Mouse (Mus musculus) hindbrain, embryonic 14.5 days (tissue): ENCODE results near the gene Nop16. TPM values are rescaled to one million over a fixed set of nuclear protein-coding genes. Genes with fewer than 3 reads are reported as not detected.
A peak's percentile ranks its signal among the peaks of the same experiment; 100 is the strongest.

Experiments
- ATAC-seq: fragments of 200-750 bp; cut with Nextera tagmentation; 2 replicates; pipeline ENCODE4 v1.8.0; 2017; ENCODE audit warnings: moderate number of reproducible peaks, mild to moderate bottlenecking, moderate TSS enrichment, moderate library complexity; ENCODE audit not compliant: low FRiP score
- DNase-seq: peaks from one replicate; pipeline ENCODE4 v3.0.0-alpha.2; 2015; ENCODE audit warnings: low spot score
- H3K27ac ChIP-seq: fragments of 300-500 bp; sonication (generic); 2 replicates; pipeline ENCODE4 v1.5.1; 2014; ENCODE audit warnings: mild to moderate bottlenecking, moderate library complexity
- H3K27me3 ChIP-seq: fragments of 300-500 bp; sonication (generic); 2 replicates; pipeline ENCODE4 v1.6.1; 2014; ENCODE audit warnings: mild to moderate bottlenecking, low read length, mixed read lengths; ENCODE audit not compliant: control insufficient read depth, insufficient read depth
- H3K36me3 ChIP-seq: fragments of 300-500 bp; sonication (generic); replicated peaks from 2 replicates; pipeline ENCODE4 v1.6.1; 2014; ENCODE audit not compliant: control insufficient read depth, insufficient read depth
- H3K4me1 ChIP-seq: fragments of 300-500 bp; sonication (generic); replicated peaks from 2 replicates; pipeline ENCODE4 v1.6.1; 2014; ENCODE audit warnings: antibody characterized with exemption, low read length, mixed read lengths; ENCODE audit not compliant: control insufficient read depth, insufficient read depth
- H3K4me2 ChIP-seq: fragments of 300-500 bp; sonication (generic); replicated peaks from 2 replicates; pipeline ENCODE4 v1.6.1; 2014; ENCODE audit warnings: mild to moderate bottlenecking, moderate library complexity
- H3K4me3 ChIP-seq: fragments of 300-500 bp; sonication (generic); replicated peaks from 2 replicates; pipeline ENCODE4 v1.5.1; 2014; ENCODE audit warnings: mild to moderate bottlenecking, low read length
- H3K9ac ChIP-seq: fragments of 300-500 bp; sonication (generic); 2 replicates; pipeline ENCODE4 v1.6.1; 2014
- H3K9me3 ChIP-seq: fragments of 300-500 bp; sonication (generic); 2 replicates; pipeline ENCODE4 v1.6.1; 2016; ENCODE audit warnings: low read length; ENCODE audit not compliant: control insufficient read depth
- WGBS: fragments of 180-500 bp; shearing (Covaris S2); extraction: QIAGEN DNeasy Blood & Tissue Kit; methylation state at CpG from one replicate; pipeline ENCODE4 v1.1.7; 2014; 5-methylcytosine and 5-hydroxymethylcytosine counted together
- polyA plus RNA-seq: library from polyadenylated mRNA; unstranded; fragments of >200 nt; fragmentation: Nextera tagmentation; extraction: Ambion mirVana; gene quantifications from 2 replicates; pipeline ENCODE4 v1.2.1, GENCODE M21; 2014

The Nop16 gene
- polyA plus RNA-seq, 1 experiment from 2014 or later = 46.7 TPM

- peaks cover 3% of the 10 kb centered on the region for H3K4me1 ChIP-seq
- DNase-seq = no peak
- no peaks in the 10 kb centered on the region for H3K9me3 ChIP-seq
- no peak overlapping the region for H3K4me3 ChIP-seq
- H3K27ac ChIP-seq = no peak overlapping the region
- no peak overlapping the region for H3K4me2 ChIP-seq
- H3K36me3 ChIP-seq = no peaks in the 10 kb centered on the region
- no peak for ATAC-seq
- no peak overlapping the region for H3K9ac ChIP-seq
- no peaks in the 10 kb centered on the region for H3K27me3 ChIP-seq
- WGBS = 43% methylated on average over 1 of the region's 1 CpGs
Observed at GRCm38 (mm10) chr13:54569282-54569681, 20.6 kb downstream of the Nop16 start.

DNA sequence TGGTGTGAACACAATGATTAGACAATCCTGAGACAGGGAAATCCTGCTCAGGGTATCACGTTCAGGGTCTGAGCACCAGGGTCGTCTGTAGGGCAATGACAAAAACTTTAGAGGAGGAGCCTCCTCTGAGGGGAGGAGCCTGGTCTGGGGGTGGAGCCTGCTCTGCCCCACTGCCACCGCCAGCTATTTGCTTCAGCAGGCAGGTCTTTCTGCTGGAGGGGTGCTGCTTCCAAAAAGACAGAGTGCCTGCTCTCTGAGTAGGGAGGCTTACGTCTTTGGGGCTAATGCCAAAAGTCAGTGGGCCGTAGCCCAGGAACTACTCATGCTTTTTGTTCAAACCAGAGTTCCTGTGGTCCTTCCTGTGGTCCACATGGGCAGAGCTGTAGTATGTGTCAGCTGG, 21.5 kb downstream of the Nop16 start:
- Histone ChIP-seq H3K9ac (no peak overlapping the region), H3K4me1 (peaks cover 8% of the 10 kb centered on the region), H3K4me3 (no peak overlapping the region), H3K27ac (no peak overlapping the region), H3K27me3 (no peaks in the 10 kb centered on the region), H3K36me3 (no peaks in the 10 kb centered on the region), H3K9me3 (no peaks in the 10 kb centered on the region), H3K4me2 (no peak overlapping the region)
- DNase-seq = no peak
- 45% methylated on average over 5 of the region's 5 CpGs for WGBS
- ATAC-seq = no peak

GRCm38 (mm10) chr13:54565594-54566345, 24.1 kb downstream of the Nop16 start:
- H3K36me3 ChIP-seq = peaks cover 26% of the 10 kb centered on the region
- H3K9me3 ChIP-seq = no peaks in the 10 kb centered on the region
- WGBS = 47% methylated on average over 8 of the region's 8 CpGs
- peak overlapping the region; percentile 97 for H3K9ac ChIP-seq
- H3K27ac ChIP-seq = peak overlapping the region; percentile 89
- ATAC-seq (peak; percentile 59), DNase-seq (peak; percentile 44)
- H3K27me3 ChIP-seq = no peaks in the 10 kb centered on the region
- H3K4me3 ChIP-seq = peak overlapping the region; percentile 73
- H3K4me2 ChIP-seq = peak overlapping the region; percentile 84
- H3K4me1 ChIP-seq = peaks cover 8% of the 10 kb centered on the region

GRCm38 (mm10) chr13:54565201-54565581, 24.7 kb downstream of the Nop16 start, which contains the start of gene 4833439L19Rik:
Gene 4833439L19Rik (minus strand): TSS chr13:54565435.
- peak; percentile 96 for ATAC-seq
- WGBS = 0% methylated on average over 27 of the region's 27 CpGs
- H3K4me1 ChIP-seq = peaks cover 8% of the 10 kb centered on the region
- peak within 1 kb of the TSS; percentile 89 for H3K27ac ChIP-seq
- peak; percentile 97 for DNase-seq
- peak within 1 kb of the TSS; percentile 84 for H3K4me2 ChIP-seq
- peak within 1 kb of the TSS; percentile 73 for H3K4me3 ChIP-seq
- H3K36me3 ChIP-seq = peaks cover 31% of the 10 kb centered on the region
- H3K27me3 ChIP-seq = no peaks in the 10 kb centered on the region
- peak within 1 kb of the TSS; percentile 97 for H3K9ac ChIP-seq
- no peaks in the 10 kb centered on the region for H3K9me3 ChIP-seq

DNA sequence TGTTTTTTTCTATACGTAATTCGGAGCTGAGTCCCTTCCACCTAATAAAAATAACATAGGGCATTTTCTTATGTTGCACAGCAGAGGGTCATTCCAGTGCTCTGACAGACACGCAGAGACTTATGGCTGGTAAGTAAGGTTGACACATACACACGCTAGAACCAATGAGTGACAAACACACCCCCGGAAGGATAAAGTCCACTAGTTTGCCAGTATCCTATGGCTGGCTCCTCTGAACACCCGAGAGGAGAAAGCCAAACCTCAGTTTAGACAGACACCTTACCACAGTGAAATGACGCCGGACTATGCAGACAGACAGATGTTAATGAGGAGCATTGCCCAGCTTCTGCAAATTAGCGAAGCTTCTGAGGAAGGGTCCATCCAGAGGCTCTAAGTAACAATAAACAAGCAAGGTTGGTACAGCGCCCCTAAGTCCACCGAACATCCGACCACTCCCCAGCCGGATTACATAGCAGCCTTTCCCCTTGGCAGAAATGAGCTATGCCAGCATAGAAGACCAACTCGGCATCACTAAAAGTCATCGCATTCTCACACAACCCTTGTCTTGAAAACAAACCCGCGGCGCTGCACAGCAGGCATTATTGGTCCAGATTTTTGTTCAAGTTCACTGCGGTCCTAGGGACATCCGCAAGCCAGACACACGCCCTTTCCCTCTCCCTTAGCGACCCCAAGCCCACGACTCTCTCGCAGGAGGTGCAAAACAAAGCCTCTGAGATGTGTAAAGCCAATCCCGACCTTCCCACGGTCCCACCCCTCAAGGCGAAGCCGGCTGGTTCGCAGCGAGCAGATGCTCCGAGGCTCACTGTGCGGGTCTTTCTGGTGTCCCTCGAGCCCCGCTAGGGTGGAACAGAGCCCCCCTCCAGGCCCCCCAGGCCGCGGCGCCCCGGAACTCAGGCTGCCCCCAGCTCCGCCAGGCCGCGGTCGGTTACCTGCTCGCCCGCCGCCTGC, 25.4 kb downstream of the Nop16 start:
- Histone ChIP-seq H3K27me3 (no peaks in the 10 kb centered on the region), H3K27ac (peak overlapping the region; percentile 89), H3K4me2 (peak overlapping the region; percentile 84), H3K9me3 (no peaks in the 10 kb centered on the region), H3K4me3 (peak overlapping the region; percentile 73), H3K36me3 (peaks cover 38% of the 10 kb centered on the region), H3K4me1 (peaks cover 8% of the 10 kb centered on the region), H3K9ac (peak overlapping the region; percentile 97)
- 11% methylated on average over 45 of the region's 45 CpGs for WGBS
- DNase-seq = no peak
- ATAC-seq = peak; percentile 63

DNA sequence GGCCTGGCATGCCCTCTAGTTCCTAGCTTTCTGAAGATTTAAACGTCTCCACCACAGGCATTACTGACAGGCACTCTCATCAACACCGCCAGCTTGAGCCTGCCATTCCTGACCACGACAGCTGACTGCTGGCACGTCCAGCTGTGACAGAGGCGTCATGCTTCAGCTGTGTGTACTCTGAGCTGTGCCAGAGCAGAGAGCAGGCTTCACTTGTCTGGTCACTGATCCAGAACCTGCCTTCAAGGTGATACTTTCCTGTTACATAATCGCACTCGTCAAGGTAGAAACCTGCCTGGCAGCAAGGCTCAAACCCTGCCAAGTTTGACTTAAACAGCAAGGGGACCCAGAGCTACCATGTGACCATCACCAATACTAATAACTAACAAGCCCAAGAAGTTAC, 27.3 kb downstream of the Nop16 start:
- H3K4me3 ChIP-seq = no peak overlapping the region
- no peak overlapping the region for H3K4me2 ChIP-seq
- H3K27ac ChIP-seq = no peak overlapping the region
- DNase-seq (no peak), ATAC-seq (no peak)
- no peaks in the 10 kb centered on the region for H3K9me3 ChIP-seq
- no peaks in the 10 kb centered on the region for H3K27me3 ChIP-seq
- H3K9ac ChIP-seq = no peak overlapping the region
- WGBS = 85% methylated on average over 7 of the region's 7 CpGs
- H3K36me3 ChIP-seq = peaks cover 58% of the 10 kb centered on the region
- H3K4me1 ChIP-seq = peaks cover 8% of the 10 kb centered on the region

GRCm38 (mm10) chr13:54560608-54561007, 29.3 kb downstream of the Nop16 start:
- H3K36me3 ChIP-seq = peaks cover 77% of the 10 kb centered on the region

GRCm38 (mm10) chr13:54559656-54560055, 30.2 kb downstream of the Nop16 start:
- Histone ChIP-seq H3K4me1 (peaks cover 8% of the 10 kb centered on the region), H3K27me3 (no peaks in the 10 kb centered on the region), H3K36me3 (peaks cover 87% of the 10 kb centered on the region), H3K9ac (no peak overlapping the region), H3K4me2 (no peak overlapping the region), H3K9me3 (no peaks in the 10 kb centered on the region), H3K4me3 (no peak overlapping the region), H3K27ac (no peak overlapping the region)
- ATAC-seq = no peak
- DNase-seq = no peak
- WGBS = 96% methylated on average over 2 of the region's 2 CpGs

More at GRCm38 (mm10) chr13:54560608-54561007, 29.3 kb downstream of the Nop16 start:
- no peak overlapping the region for H3K4me3 ChIP-seq
- H3K27me3 ChIP-seq = no peaks in the 10 kb centered on the region
- H3K4me2 ChIP-seq = no peak overlapping the region
- no peak for ATAC-seq
- 92% methylated on average over 7 of the region's 7 CpGs for WGBS
- no peak for DNase-seq
- H3K9ac ChIP-seq = no peak overlapping the region
- H3K9me3 ChIP-seq = no peaks in the 10 kb centered on the region
- H3K27ac ChIP-seq = no peak overlapping the region
- H3K4me1 ChIP-seq = peaks cover 8% of the 10 kb centered on the region

- Histone ChIP-seq H3K4me3 (no peak overlapping the region), H3K4me1 (no peaks in the 10 kb centered on the region), H3K27me3 (no peaks in the 10 kb centered on the region), H3K36me3 (peaks cover 98% of the 10 kb centered on the region), H3K9me3 (no peaks in the 10 kb centered on the region), H3K27ac (no peak overlapping the region), H3K4me2 (no peak overlapping the region), H3K9ac (no peak overlapping the region)
- 90% methylated on average over 1 of the region's 1 CpGs for WGBS
- DNase-seq = no peak
- no peak for ATAC-seq
Observed at GRCm38 (mm10) chr13:54557652-54558051, 32.2 kb downstream of the Nop16 start.
